Mouse (Mus musculus): Measurements from ENCODE around the gene Lyrm9. TPM values are rescaled to one million over a fixed set of nuclear protein-coding genes. Genes with fewer than 3 reads are reported as not detected.

Lyrm9 gene
- total and polyA plus RNA-seq, 3 experiments: 31.6 to 48.6 TPM; not detected in 1

- no peak for DNase-seq (ENCODE audit: low read depth, low spot score)
- H3K79me2 ChIP-seq (ENCODE audit: control insufficient read depth, insufficient read depth, low read length, poor library complexity): no peaks in the 10 kb centered on the region
Measured at GRCm38 (mm10) chr11:78863898-78864297, 37.5 kb downstream of the Lyrm9 start.

GRCm38 (mm10) chr11:78864567-78865278, 38.3 kb downstream of the Lyrm9 start:
- Histone ChIP-seq H3K9ac (ENCODE audit: control insufficient read depth, low read depth, low read length, poor library complexity, severe bottlenecking) (no peak overlapping the region), H3K79me2 (ENCODE audit: control insufficient read depth, insufficient read depth, low read length, poor library complexity) (no peaks in the 10 kb centered on the region), H3K36me3 (ENCODE audit: control insufficient read depth in 1 of 2, insufficient read depth in 2 of 2, low read length in 2 of 2) (no peaks in the 10 kb centered on the region), H3K27me3 (ENCODE audit: control insufficient read depth in 1 of 2, insufficient read depth in 2 of 2, low read length in 2 of 2) (peaks cover 21 to 28% of the 10 kb centered on the region in 2 experiments), H3K4me1 (ENCODE audit: control insufficient read depth in 1 of 2, insufficient read depth in 2 of 2, low read length in 2 of 2) (no peaks in the 10 kb centered on the region), H3K9me3 (replicated peaks; ENCODE audit: insufficient read depth, low read length) (no peaks in the 10 kb centered on the region), H3K27ac (ENCODE audit: control insufficient read depth, low read depth, low read length) (no peak overlapping the region), H3K4me3 (ENCODE audit: control insufficient read depth in 1 of 2, insufficient read depth in 1 of 2, low read depth in 2 of 2, low read length in 2 of 2) (no peak overlapping the region)
- TF ChIP-seq MAFK (IDR thresholded peaks at IDR 0.05; ENCODE audit: borderline replicate concordance, low read depth, low read length): no peak
- no peak for TF ChIP-seq POLR2AphosphoS5 (IDR thresholded peaks at IDR 0.05; ENCODE audit: borderline replicate concordance, low read depth, low read length)
- TF ChIP-seq CTCF (IDR thresholded peaks at IDR 0.05 in 2 of 3, conservative IDR thresholded peaks at IDR 0.05 in 1 of 3; ENCODE audit: control insufficient read depth in 1 of 3, insufficient read depth in 1 of 3, low read depth in 2 of 3, low read length in 3 of 3, poor library complexity in 1 of 3, severe bottlenecking in 1 of 3): no peak
- TF ChIP-seq JUND (IDR thresholded peaks at IDR 0.05; ENCODE audit: low read depth, low read length): no peak
- TF ChIP-seq HCFC1 (IDR thresholded peaks at IDR 0.05; ENCODE audit: low read depth, low read length): no peak
- TF ChIP-seq ETS1 (IDR thresholded peaks at IDR 0.05; ENCODE audit: low read depth, low read length): no peak
- TF ChIP-seq RCOR1 (IDR thresholded peaks at IDR 0.05; ENCODE audit: low read depth, low read length): no peak
- TF ChIP-seq ZMIZ1 (IDR thresholded peaks at IDR 0.05; ENCODE audit: low read depth, low read length): no peak
- TF ChIP-seq RAD21 (IDR thresholded peaks at IDR 0.05; ENCODE audit: low read depth, low read length): no peak
- TF ChIP-seq BHLHE40 (IDR thresholded peaks at IDR 0.05; ENCODE audit: borderline replicate concordance, low read depth, low read length): no peak
- no peak for TF ChIP-seq MEF2A (IDR thresholded peaks at IDR 0.05; ENCODE audit: extremely low read depth, insufficient replicate concordance, low read depth, low read length, poor library complexity, severe bottlenecking)
- no peak for TF ChIP-seq ZNF384 (IDR thresholded peaks at IDR 0.05; ENCODE audit: low read depth, low read length)
- TF ChIP-seq TAL1 (IDR thresholded peaks at IDR 0.05; ENCODE audit: low read length): no peak
- no peak for TF ChIP-seq USF1 (IDR thresholded peaks at IDR 0.05; ENCODE audit: low read depth, low read length)
- no peak for TF ChIP-seq NRF1 (IDR thresholded peaks at IDR 0.05; ENCODE audit: insufficient read depth, low read depth, low read length, poor library complexity, severe bottlenecking)
- TF ChIP-seq CHD1 (IDR thresholded peaks at IDR 0.05; ENCODE audit: low read depth, low read length): no peak
- TF ChIP-seq MXI1 (IDR thresholded peaks at IDR 0.05; ENCODE audit: low read depth, low read length): no peak
- TF ChIP-seq CHD2 (IDR thresholded peaks at IDR 0.05; ENCODE audit: low read length): no peak
- no peak for DNase-seq (ENCODE audit: low read depth, low spot score)

More at GRCm38 (mm10) chr11:78863898-78864297, 37.5 kb downstream of the Lyrm9 start:
- Histone ChIP-seq H3K36me3 (ENCODE audit: control insufficient read depth in 1 of 2, insufficient read depth in 2 of 2, low read length in 2 of 2) (no peaks in the 10 kb centered on the region), H3K27me3 (ENCODE audit: control insufficient read depth in 1 of 2, insufficient read depth in 2 of 2, low read length in 2 of 2) (peaks cover 21 to 29% of the 10 kb centered on the region in 2 experiments), H3K4me3 (ENCODE audit: control insufficient read depth in 1 of 2, insufficient read depth in 1 of 2, low read depth in 2 of 2, low read length in 2 of 2) (no peak overlapping the region), H3K27ac (ENCODE audit: control insufficient read depth, low read depth, low read length) (no peak overlapping the region), H3K9ac (ENCODE audit: control insufficient read depth, low read depth, low read length, poor library complexity, severe bottlenecking) (no peak overlapping the region), H3K9me3 (replicated peaks; ENCODE audit: insufficient read depth, low read length) (no peaks in the 10 kb centered on the region), H3K4me1 (ENCODE audit: control insufficient read depth in 1 of 2, insufficient read depth in 2 of 2, low read length in 2 of 2) (no peaks in the 10 kb centered on the region)
- TF ChIP-seq ZC3H11A (IDR thresholded peaks at IDR 0.05; ENCODE audit: low read depth, low read length) (no peak), MEF2A (IDR thresholded peaks at IDR 0.05; ENCODE audit: extremely low read depth, insufficient replicate concordance, low read depth, low read length, poor library complexity, severe bottlenecking) (no peak), HCFC1 (IDR thresholded peaks at IDR 0.05; ENCODE audit: low read depth, low read length) (no peak), ZNF384 (IDR thresholded peaks at IDR 0.05; ENCODE audit: low read depth, low read length) (no peak), MYC (IDR thresholded peaks at IDR 0.05; ENCODE audit: low read depth, low read length) (no peak), MAFK (IDR thresholded peaks at IDR 0.05; ENCODE audit: borderline replicate concordance, low read depth, low read length) (no peak), TBP (IDR thresholded peaks at IDR 0.05; ENCODE audit: low read depth, low read length) (no peak), USF1 (IDR thresholded peaks at IDR 0.05; ENCODE audit: low read depth, low read length) (no peak), RAD21 (IDR thresholded peaks at IDR 0.05; ENCODE audit: low read depth, low read length) (no peak), GATA1 (IDR thresholded peaks at IDR 0.05; ENCODE audit: low read depth, low read length) (no peak), CHD2 (IDR thresholded peaks at IDR 0.05; ENCODE audit: low read length) (no peak), NELFE (IDR thresholded peaks at IDR 0.05; ENCODE audit: low read depth, low read length) (no peak), CTCF (IDR thresholded peaks at IDR 0.05 in 2 of 3, conservative IDR thresholded peaks at IDR 0.05 in 1 of 3; ENCODE audit: control insufficient read depth in 1 of 3, insufficient read depth in 1 of 3, low read depth in 2 of 3, low read length in 3 of 3, poor library complexity in 1 of 3, severe bottlenecking in 1 of 3) (no peak), BHLHE40 (IDR thresholded peaks at IDR 0.05; ENCODE audit: borderline replicate concordance, low read depth, low read length) (no peak), SIN3A (IDR thresholded peaks at IDR 0.05; ENCODE audit: low read length) (no peak), EP300 (IDR thresholded peaks at IDR 0.05; ENCODE audit: low read depth in 1 of 2, low read length in 2 of 2) (no peak), ZMIZ1 (IDR thresholded peaks at IDR 0.05; ENCODE audit: low read depth, low read length) (no peak)
